Mouse (Mus musculus) liver, adult 2 months (tissue): ENCODE data around the gene Spata13.

Experiments
- CTCF ChIP-seq: fragments of 200-500 bp; IDR thresholded peaks from 2 replicates; pipeline ENCODE4 v1.5.1; 2011; ENCODE audit warnings: low read depth, low read length, control low read depth
- POLR2A ChIP-seq: fragments of 200-500 bp; IDR thresholded peaks from 2 replicates; pipeline ENCODE4 v1.6.1; 2011; ENCODE audit warnings: low read length, control low read depth; ENCODE audit not compliant: insufficient read depth; ENCODE audit errors: extremely low read depth

GRCm38 (mm10) chr14:60764526-60764925, 130.7 kb downstream of the Spata13 start:
- TF ChIP-seq POLR2A = no peak
- no peak for TF ChIP-seq CTCF
